Mouse (Mus musculus): ENCODE results near the gene Lrrc8d. TPM values are rescaled to one million over a fixed set of nuclear protein-coding genes. Genes with fewer than 3 reads are reported as not detected.

Gene Lrrc8d
- polyA plus RNA-seq, 1 experiment from 2014 or later: 66.7 TPM

DNA sequence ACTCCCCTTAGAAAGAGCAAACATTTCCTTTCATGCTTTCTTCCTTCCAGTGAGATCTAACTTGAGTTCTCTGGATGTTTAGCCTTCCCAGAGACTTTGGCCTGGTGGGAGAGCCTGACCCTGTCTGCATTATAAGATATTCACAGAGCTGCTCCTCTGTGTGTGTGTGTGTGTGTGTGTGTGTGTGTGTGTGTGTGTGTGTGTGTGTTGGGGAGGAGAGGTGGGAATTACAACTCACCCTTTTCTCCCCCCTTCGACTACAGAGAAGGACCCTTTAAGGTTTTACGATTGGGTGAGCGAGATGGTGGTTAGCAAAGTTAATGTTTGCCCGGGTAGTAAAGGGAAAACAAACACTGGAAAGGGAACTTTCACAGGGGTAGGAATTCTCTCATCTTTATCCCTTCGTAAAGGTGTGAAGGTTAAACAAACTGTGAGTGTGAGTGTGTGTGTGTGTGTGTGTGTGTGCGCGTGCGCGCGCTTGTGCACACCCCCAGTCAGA is 101.3 kb downstream of the Lrrc8d start:
- no peak for ATAC-seq
- ChIA-PET CTCF (interaction anchor here (1.0 to 1.4 kb wide), 3 partner anchors 13 to 67 kb away, joined by 3 to 4 read pairs (median 4); no protein-coding TSS in a partner anchor), POLR2A (interaction anchor here (0.7 to 1.0 kb wide), 2 partner anchors 96 to 117 kb away, joined by 3 to 4 read pairs; no protein-coding TSS in a partner anchor)
- no peak for TF ChIP-seq CTCF (IDR thresholded peaks at IDR 0.05)
- H3K27me3 ChIP-seq: no peaks in the 10 kb centered on the region
- no peak for DNase-seq (ENCODE audit: low read depth, low spot score)
- in situ Hi-C loops (cut with MboI; ENCODE audit: low pct_unique_long_range_greater_than_20kb): loop anchor here (5.0 kb wide), 1 partner anchor 304 kb away; no protein-coding TSS in a partner anchor

DNA sequence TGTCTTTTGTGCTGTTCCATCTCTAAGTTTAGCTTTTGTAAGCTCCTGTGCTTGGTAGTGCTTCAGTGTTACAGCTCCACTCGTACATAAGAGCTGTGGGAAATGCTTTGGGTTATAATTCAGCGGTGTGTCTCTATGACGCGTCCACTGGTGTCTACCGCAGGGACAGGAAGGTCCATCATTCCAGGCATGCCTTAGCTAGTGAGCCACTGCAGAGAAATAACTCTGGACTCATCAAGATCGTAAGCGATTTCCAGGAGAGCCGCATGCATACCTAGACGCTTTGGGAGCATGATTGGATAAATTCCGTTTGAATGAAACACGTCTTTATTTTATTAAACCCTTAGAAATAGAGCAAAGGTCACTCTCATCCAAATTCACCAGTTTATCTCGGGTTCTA is 106.2 kb downstream of the Lrrc8d start:
- POLR2A ChIA-PET: interaction anchor here (0.6 to 1.0 kb wide), 2 partner anchors 61 to 107 kb away, joined by 3 to 4 read pairs; partner anchors contain the start of gene Lrrc8d
- in situ Hi-C loops (cut with MboI; ENCODE audit: low pct_unique_long_range_greater_than_20kb): no loop called here
- DNase-seq (ENCODE audit: low read depth, low spot score) (no peak), ATAC-seq (peak; percentile 96)
- no peaks in the 10 kb centered on the region for H3K27me3 ChIP-seq
- CTCF ChIA-PET: interaction anchor here (1.3 kb wide), 1 partner anchor 10 kb away, joined by 3 read pairs; no protein-coding TSS in a partner anchor
- no peak for TF ChIP-seq CTCF (IDR thresholded peaks at IDR 0.05)

- TF ChIP-seq CTCF (IDR thresholded peaks at IDR 0.05): no peak
- ATAC-seq (peak; percentile 19), DNase-seq (ENCODE audit: low read depth, low spot score) (no peak)
- in situ Hi-C loops (cut with MboI; ENCODE audit: low pct_unique_long_range_greater_than_20kb): no loop called here
- H3K27me3 ChIP-seq: no peaks in the 10 kb centered on the region
- ChIA-PET POLR2A (interaction anchor here (1.1 to 1.2 kb wide), 2 partner anchors 15 to 27 kb away, joined by 3 to 4 read pairs; no protein-coding TSS in a partner anchor), CTCF (interaction anchor here (1.4 kb wide), 1 partner anchor 10 kb away, joined by 3 read pairs; no protein-coding TSS in a partner anchor)
Measured at GRCm38 (mm10) chr5:105807461-105807860, 107.7 kb downstream of the Lrrc8d start.

DNA sequence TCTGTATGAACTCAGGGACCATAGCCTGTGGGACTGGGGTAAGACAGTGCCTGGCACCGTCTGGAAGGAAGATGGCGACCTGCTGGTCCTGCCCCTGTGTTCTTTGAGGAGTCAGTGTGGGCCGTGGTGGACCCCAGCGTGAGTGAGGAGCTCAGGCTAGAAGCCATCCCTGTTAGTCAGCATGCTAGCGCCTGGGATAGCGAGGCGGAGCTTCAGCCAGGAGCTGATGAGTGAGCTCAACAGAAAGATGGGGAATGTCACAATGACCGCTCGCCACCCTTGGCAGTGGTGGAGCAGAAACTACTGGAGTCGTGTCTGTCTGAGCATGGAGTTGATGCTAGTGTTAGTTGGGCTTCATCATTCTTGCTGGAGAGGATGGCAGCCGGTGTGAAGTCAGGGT is 109.3 kb downstream of the Lrrc8d start:
- DNase-seq (ENCODE audit: low read depth, low spot score) (no peak), ATAC-seq (no peak)
- no peaks in the 10 kb centered on the region for H3K27me3 ChIP-seq
- TF ChIP-seq CTCF (IDR thresholded peaks at IDR 0.05): no peak
- POLR2A ChIA-PET: interaction anchor here (0.9 to 1.5 kb wide), 3 partner anchors 12 to 109 kb away, joined by 3 read pairs; partner anchors contain the start of gene Lrrc8d
- CTCF ChIA-PET: interaction anchor here (1.8 to 1.9 kb wide), 2 partner anchors 8 to 12 kb away, joined by 6 read pairs; no protein-coding TSS in a partner anchor
- in situ Hi-C loops (cut with MboI; ENCODE audit: low pct_unique_long_range_greater_than_20kb): no loop called here

- TF ChIP-seq CTCF (IDR thresholded peaks at IDR 0.05): no peak
- POLR2A ChIA-PET: no interaction called here
Measured at GRCm38 (mm10) chr5:105813036-105813435, 113.3 kb downstream of the Lrrc8d start.

DNA sequence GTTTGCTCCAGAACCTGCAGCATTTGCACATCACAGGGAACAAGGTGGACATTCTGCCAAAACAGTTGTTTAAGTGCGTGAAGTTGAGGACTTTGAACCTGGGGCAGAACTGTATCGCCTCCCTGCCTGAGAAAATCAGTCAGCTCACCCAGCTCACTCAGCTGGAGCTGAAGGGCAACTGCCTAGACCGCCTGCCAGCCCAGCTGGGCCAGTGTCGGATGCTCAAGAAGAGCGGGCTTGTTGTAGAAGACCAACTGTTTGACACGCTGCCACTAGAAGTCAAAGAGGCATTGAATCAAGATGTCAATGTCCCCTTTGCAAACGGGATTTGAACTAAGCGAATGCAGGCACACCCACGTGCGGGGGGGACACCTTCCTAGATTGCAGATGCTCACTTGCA is 114.2 kb downstream of the Lrrc8d start:
- TF ChIP-seq CTCF (IDR thresholded peaks at IDR 0.05): no peak
- no peaks in the 10 kb centered on the region for H3K27me3 ChIP-seq
- ChIA-PET CTCF (interaction anchor here (1.2 to 2.1 kb wide), 2 partner anchors 8 to 13 kb away, joined by 4 to 10 read pairs; no protein-coding TSS in a partner anchor), POLR2A (no interaction called here)
- DNase-seq (ENCODE audit: low read depth, low spot score) (no peak), ATAC-seq (no peak)
- in situ Hi-C loops (cut with MboI; ENCODE audit: low pct_unique_long_range_greater_than_20kb): no loop called here

More at GRCm38 (mm10) chr5:105813036-105813435, 113.3 kb downstream of the Lrrc8d start:
- CTCF ChIA-PET: interaction anchor here (1.2 to 2.1 kb wide), 2 partner anchors 9 to 12 kb away, joined by 4 to 10 read pairs; no protein-coding TSS in a partner anchor
- no peak for DNase-seq (ENCODE audit: low read depth, low spot score)
- ATAC-seq: no peak
- in situ Hi-C loops (cut with MboI; ENCODE audit: low pct_unique_long_range_greater_than_20kb): no loop called here
- no peaks in the 10 kb centered on the region for H3K27me3 ChIP-seq

GRCm38 (mm10) chr5:105816118-105816517 is 116.3 kb downstream of the Lrrc8d start:
- H3K27me3 ChIP-seq: no peaks in the 10 kb centered on the region
- DNase-seq (ENCODE audit: low read depth, low spot score) (no peak), ATAC-seq (no peak)
- POLR2A ChIA-PET: interaction anchor here (1.1 kb wide), 1 partner anchor 11 kb away, joined by 3 read pairs; no protein-coding TSS in a partner anchor
- no peak for TF ChIP-seq CTCF (IDR thresholded peaks at IDR 0.05)
- in situ Hi-C loops (cut with MboI; ENCODE audit: low pct_unique_long_range_greater_than_20kb): no loop called here
- CTCF ChIA-PET: interaction anchor here (1.2 to 2.0 kb wide), 2 partner anchors 10 to 11 kb away, joined by 3 to 5 read pairs; no protein-coding TSS in a partner anchor

DNA sequence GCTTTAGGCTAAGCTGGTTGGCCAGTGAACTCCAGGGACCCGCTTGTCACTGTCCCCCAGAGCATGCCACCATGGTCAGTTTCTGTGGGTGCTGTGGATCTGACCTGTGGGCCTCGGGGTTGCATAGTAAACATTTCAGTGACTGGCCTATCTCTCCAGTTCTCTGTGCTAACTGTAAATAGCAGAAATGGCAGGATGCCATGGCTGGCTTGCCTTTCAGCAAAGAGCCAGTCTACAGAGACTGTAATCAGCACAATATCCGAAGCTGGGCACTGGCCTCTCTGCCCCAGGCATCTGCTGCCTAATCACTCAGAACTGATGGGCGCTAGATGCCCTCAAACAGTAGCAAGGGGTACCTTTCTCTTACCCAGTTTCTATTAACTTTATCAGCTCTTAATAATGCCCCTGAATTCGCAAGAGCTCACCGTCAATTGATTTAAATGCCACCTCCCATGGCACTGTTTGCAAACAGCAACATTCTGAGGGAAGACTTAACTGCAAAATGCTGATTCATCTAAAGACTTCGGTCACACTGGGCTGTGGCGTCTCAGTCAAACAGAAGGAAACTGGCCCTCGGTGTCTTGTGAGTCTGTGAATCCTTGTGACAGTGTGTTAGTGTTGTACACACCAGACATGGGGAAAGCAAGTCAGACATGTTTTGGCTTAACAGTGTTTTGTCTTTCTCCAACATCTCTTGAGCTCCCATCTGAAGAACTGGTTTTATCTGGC is 117.6 kb downstream of the Lrrc8d start:
- TF ChIP-seq CTCF (IDR thresholded peaks at IDR 0.05): no peak
- ChIA-PET POLR2A (interaction anchor here (0.7 to 1.1 kb wide), 2 partner anchors 10 to 130 kb away, joined by 3 read pairs; no protein-coding TSS in a partner anchor), CTCF (interaction anchor here (1.0 to 1.1 kb wide), 3 partner anchors 8 to 10 kb away, joined by 3 to 6 read pairs (median 3); no protein-coding TSS in a partner anchor)
- ATAC-seq (no peak), DNase-seq (ENCODE audit: low read depth, low spot score) (no peak)
- in situ Hi-C loops (cut with MboI; ENCODE audit: low pct_unique_long_range_greater_than_20kb): no loop called here
- H3K27me3 ChIP-seq: no peaks in the 10 kb centered on the region

DNA sequence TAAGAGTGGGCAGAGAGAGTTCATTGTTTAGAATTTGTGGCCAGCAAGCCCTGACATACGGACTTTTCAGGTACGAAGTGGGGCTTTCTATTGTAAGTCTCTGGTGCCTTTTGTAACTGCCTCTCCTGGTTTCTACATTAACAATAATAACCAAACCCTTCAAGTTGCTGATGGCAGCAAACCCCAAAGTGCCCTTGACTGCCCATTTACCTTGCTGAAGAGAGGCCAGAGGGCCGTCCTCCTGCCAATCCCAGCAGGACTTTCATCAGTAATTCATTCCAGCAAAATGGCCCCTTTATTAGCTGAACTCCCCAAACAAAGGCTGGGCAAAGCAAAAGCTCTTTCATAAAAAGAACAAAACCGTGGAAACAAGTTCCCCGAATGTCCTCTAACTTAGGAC is 118.6 kb downstream of the Lrrc8d start:
- ATAC-seq (no peak), DNase-seq (ENCODE audit: low read depth, low spot score) (no peak)
- in situ Hi-C loops (cut with MboI; ENCODE audit: low pct_unique_long_range_greater_than_20kb): no loop called here
- no peak for TF ChIP-seq CTCF (IDR thresholded peaks at IDR 0.05)
- POLR2A ChIA-PET: no interaction called here
- H3K27me3 ChIP-seq: no peaks in the 10 kb centered on the region
- CTCF ChIA-PET: interaction anchor here (1.0 kb wide), 1 partner anchor 8 kb away, joined by 3 read pairs; no protein-coding TSS in a partner anchor

GRCm38 (mm10) chr5:105821390-105821789 is 121.6 kb downstream of the Lrrc8d start:
- no peak for DNase-seq (ENCODE audit: low read depth, low spot score)
- H3K27me3 ChIP-seq: no peaks in the 10 kb centered on the region
- ATAC-seq: no peak
- no peak for TF ChIP-seq CTCF (IDR thresholded peaks at IDR 0.05)
- CTCF ChIA-PET: interaction anchor here (0.8 to 3.1 kb wide), 4 partner anchors 8 to 21 kb away, joined by 3 to 10 read pairs (median 4); no protein-coding TSS in a partner anchor
- POLR2A ChIA-PET: interaction anchor here (1.1 kb wide), 1 partner anchor 12 kb away, joined by 3 read pairs; no protein-coding TSS in a partner anchor
- in situ Hi-C loops (cut with MboI; ENCODE audit: low pct_unique_long_range_greater_than_20kb): no loop called here

Measured in Patski (cell line).